Mouse (Mus musculus) Patski (cell line): Measurements from ENCODE around the gene Avpi1. TPM values are rescaled to one million over a fixed set of nuclear protein-coding genes. Genes with fewer than 3 reads are reported as not detected.

Experiments
- ATAC-seq: fragments of 100-300 bp; one replicate; pipeline ENCODE4 v1.8.0; 2021
- CTCF ChIA-PET: fragments of 350-600 bp; sonication (Branson Sonifier 250); formaldehyde crosslinking; loops from one replicate; lab custom pipeline; 2022; ENCODE audit warnings: inconsistent platforms; lab: Charles Lee
- POLR2A ChIA-PET: fragments of 350-600 bp; sonication (Branson Sonifier 250); formaldehyde crosslinking; loops from one replicate; lab custom pipeline; 2022; ENCODE audit warnings: antibody characterized with exemption, inconsistent platforms; lab: Charles Lee
- DNase-seq: peaks from one replicate; pipeline ENCODE4 v3.0.0-alpha.2; 2011; ENCODE audit warnings: low read depth, low spot score
- H3K27me3 ChIP-seq: fragments of 371-371 bp; one replicate; pipeline ENCODE4 v1.5.1; 2021
- CTCF ChIP-seq: fragments of 100-300 bp; IDR thresholded peaks from one replicate; pipeline ENCODE4 v1.5.1; 2021
- in situ Hi-C: fragments of 300-500 bp; cut with MboI; formaldehyde crosslinking; loops from 3 replicates; pipeline ENCODE4 v1.11.1; 2018; ENCODE audit warnings: low pct_unique_long_range_greater_than_20kb, mixed read lengths
- polyA plus RNA-seq: library from polyadenylated mRNA; unstranded; gene quantifications from one replicate; pipeline ENCODE4 v1.2.3, GENCODE M21; 2021

Gene Avpi1
- polyA plus RNA-seq, 1 experiment from 2014 or later, result 34.6 TPM

GRCm38 (mm10) chr19:42120451-42120850, 8.4 kb downstream of the Avpi1 start:
- POLR2A ChIA-PET, result no interaction called here
- TF ChIP-seq CTCF, result no peak

DNA sequence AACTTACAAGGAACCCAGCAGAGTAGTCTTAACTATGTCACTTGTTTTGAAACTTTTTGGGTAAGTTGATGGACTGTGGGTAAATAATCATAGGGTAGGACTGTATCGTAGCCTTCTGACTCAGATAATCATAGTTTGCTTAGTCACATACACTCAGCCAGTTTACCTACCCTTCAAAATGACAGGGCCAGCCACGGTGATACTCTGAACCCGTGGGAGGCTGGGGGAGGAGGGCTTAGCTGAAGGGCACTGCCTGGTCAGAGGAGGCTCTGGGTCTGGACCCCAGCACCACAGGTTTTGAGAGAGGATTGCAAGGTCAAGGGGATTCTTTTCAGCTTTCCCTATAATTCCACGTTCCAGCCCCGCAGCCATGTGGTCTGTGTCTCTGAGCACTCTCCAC, 10.3 kb downstream of the Avpi1 start:
- ChIA-PET POLR2A (interaction anchor here (1.2 kb wide), 1 partner anchor 20 kb away, joined by 4 read pairs; no protein-coding TSS in a partner anchor), CTCF (interaction anchor here (1.3 to 1.7 kb wide), 4 partner anchors 11 to 83 kb away, joined by 3 to 4 read pairs (median 3); no protein-coding TSS in a partner anchor)
- in situ Hi-C loops, result no loop called here
- no peaks in the 10 kb centered on the region for H3K27me3 ChIP-seq
- TF ChIP-seq CTCF, result no peak
- DNase-seq (no peak), ATAC-seq (no peak)

More at GRCm38 (mm10) chr19:42120451-42120850, 8.4 kb downstream of the Avpi1 start:
- CTCF ChIA-PET, result interaction anchor here (0.9 kb wide), 1 partner anchor 31 kb away, joined by 3 read pairs; no protein-coding TSS in a partner anchor
- H3K27me3 ChIP-seq, result no peaks in the 10 kb centered on the region
- DNase-seq, result no peak
- no peak for ATAC-seq
- in situ Hi-C loops, result no loop called here

DNA sequence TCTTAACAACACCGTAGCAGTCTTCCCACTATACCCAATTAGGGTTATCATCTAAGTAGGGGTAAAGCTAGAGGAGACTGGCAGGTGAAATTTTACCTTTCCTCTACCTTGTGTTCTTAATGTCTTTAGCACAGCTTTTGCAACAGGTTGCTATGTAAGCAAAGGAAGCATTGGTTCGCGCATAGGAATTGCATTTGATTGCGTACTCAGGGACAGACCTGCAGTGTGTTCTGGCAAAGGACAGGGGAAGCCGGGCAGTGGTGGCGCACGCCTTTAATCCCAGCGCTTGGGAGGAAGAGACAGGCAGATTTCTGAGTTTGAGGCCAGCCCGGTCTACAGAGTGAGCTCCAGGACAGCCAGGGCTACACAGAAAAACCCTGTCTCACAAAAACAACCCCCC, 10.7 kb downstream of the Avpi1 start:
- POLR2A ChIA-PET, result interaction anchor here (1.0 to 1.2 kb wide), 2 partner anchors 9 to 19 kb away, joined by 4 to 5 read pairs; no protein-coding TSS in a partner anchor
- in situ Hi-C loops, result no loop called here

GRCm38 (mm10) chr19:42115783-42116335, 13.0 kb downstream of the Avpi1 start:
- POLR2A ChIA-PET, result interaction anchor here (0.5 kb wide), 1 partner anchor 96 kb away, joined by 5 read pairs; no protein-coding TSS in a partner anchor
- DNase-seq, result no peak
- no peak for ATAC-seq

More for the DNA sequence above, 10.7 kb downstream of the Avpi1 start:
- no peaks in the 10 kb centered on the region for H3K27me3 ChIP-seq
- ATAC-seq, result no peak
- CTCF ChIA-PET, result interaction anchor here (1.3 to 1.7 kb wide), 5 partner anchors 8 to 83 kb away, joined by 3 to 4 read pairs (median 3); no protein-coding TSS in a partner anchor
- no peak for TF ChIP-seq CTCF
- no peak for DNase-seq

GRCm38 (mm10) chr19:42104681-42105080, 24.2 kb downstream of the Avpi1 start:
- DNase-seq (no peak), ATAC-seq (no peak)
- no peaks in the 10 kb centered on the region for H3K27me3 ChIP-seq
- TF ChIP-seq CTCF, result no peak
- CTCF ChIA-PET, result no interaction called here
- in situ Hi-C loops, result no loop called here
- POLR2A ChIA-PET, result no interaction called here

More at GRCm38 (mm10) chr19:42115783-42116335, 13.0 kb downstream of the Avpi1 start:
- no peaks in the 10 kb centered on the region for H3K27me3 ChIP-seq
- TF ChIP-seq CTCF, result no peak
- CTCF ChIA-PET, result no interaction called here
- in situ Hi-C loops, result no loop called here

DNA sequence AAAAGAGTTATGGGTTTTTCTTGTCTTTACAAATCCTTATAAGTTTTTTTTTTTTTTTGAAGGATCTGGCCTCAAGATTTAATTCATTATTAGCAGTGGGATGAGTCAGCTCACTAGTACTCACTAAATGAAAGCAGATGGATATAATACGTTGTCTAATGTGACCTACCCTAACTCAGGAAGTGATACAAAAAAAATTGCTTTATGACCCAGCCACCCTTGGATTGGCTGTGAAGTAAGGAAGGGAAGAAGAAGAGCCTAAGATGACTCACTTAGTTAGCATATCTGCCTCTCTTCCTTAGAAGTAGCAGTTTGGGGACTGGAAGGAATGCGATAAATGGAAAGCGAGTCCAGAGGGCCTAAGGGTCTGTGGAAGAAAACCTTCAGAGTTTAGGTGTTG, 29.5 kb downstream of the Avpi1 start:
- ChIA-PET CTCF (interaction anchor here (0.8 kb wide), 1 partner anchor 64 kb away, joined by 3 read pairs; no protein-coding TSS in a partner anchor), POLR2A (interaction anchor here (0.7 to 0.8 kb wide), 2 partner anchors 19 to 869 kb away, joined by 4 to 5 read pairs; no protein-coding TSS in a partner anchor)
- in situ Hi-C loops, result no loop called here
- no peak for DNase-seq
- H3K27me3 ChIP-seq, result no peaks in the 10 kb centered on the region
- no peak for ATAC-seq
- TF ChIP-seq CTCF, result no peak

DNA sequence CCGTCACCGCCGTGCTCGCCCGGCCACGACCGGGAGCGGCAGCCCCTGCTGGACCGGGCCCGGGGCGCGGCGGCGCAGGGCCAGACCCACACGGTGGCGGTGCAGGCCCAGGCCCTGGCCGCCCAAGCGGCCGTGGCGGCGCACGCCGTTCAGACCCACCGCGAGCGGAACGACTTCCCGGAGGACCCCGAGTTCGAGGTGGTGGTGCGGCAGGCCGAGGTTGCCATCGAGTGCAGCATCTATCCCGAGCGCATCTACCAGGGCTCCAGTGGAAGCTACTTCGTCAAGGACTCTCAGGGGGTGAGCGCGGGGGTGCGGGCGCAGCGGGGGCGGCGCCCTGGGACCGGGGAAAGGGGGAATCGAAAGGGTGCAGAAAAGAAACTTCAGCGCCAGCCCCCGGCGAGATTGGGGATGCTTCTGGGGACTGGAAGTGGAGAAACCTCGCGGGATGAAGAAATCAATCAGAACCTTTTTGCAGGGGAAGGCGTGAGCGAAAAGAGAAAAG, 38.2 kb downstream of the Avpi1 start:
- no peak for TF ChIP-seq CTCF
- ATAC-seq (peak; percentile 22), DNase-seq (no peak)
- POLR2A ChIA-PET, result interaction anchor here (0.6 to 1.6 kb wide), 8 partner anchors 9 to 72 kb away, joined by 3 to 5 read pairs (median 3); partner anchors contain the start of gene Avpi1
- CTCF ChIA-PET, result interaction anchor here (1.1 to 4.5 kb wide), 7 partner anchors 12 to 76 kb away, joined by 4 to 23 read pairs (median 10); partner anchors contain the start of genes Ankrd2 and Hoga1
- no peaks in the 10 kb centered on the region for H3K27me3 ChIP-seq
- in situ Hi-C loops, result no loop called here

GRCm38 (mm10) chr19:42089748-42090595, 38.9 kb downstream of the Avpi1 start, which contains the start of gene Pi4k2a:
TSS of gene Pi4k2a (plus strand) at chr19:42090470.
- peak; percentile 97 for ATAC-seq
- no peaks in the 10 kb centered on the region for H3K27me3 ChIP-seq
- peak; percentile 92 for DNase-seq
- POLR2A ChIA-PET, result interaction anchor here (0.6 to 1.6 kb wide), 9 partner anchors 10 to 143 kb away, joined by 3 to 6 read pairs (median 4); partner anchors contain the start of gene Avpi1
- in situ Hi-C loops, result no loop called here
- CTCF ChIA-PET, result interaction anchor here (1.1 to 4.5 kb wide), 9 partner anchors 11 to 77 kb away, joined by 3 to 23 read pairs (median 10); partner anchors contain the start of genes Ankrd2 and Hoga1
- no peak for TF ChIP-seq CTCF

DNA sequence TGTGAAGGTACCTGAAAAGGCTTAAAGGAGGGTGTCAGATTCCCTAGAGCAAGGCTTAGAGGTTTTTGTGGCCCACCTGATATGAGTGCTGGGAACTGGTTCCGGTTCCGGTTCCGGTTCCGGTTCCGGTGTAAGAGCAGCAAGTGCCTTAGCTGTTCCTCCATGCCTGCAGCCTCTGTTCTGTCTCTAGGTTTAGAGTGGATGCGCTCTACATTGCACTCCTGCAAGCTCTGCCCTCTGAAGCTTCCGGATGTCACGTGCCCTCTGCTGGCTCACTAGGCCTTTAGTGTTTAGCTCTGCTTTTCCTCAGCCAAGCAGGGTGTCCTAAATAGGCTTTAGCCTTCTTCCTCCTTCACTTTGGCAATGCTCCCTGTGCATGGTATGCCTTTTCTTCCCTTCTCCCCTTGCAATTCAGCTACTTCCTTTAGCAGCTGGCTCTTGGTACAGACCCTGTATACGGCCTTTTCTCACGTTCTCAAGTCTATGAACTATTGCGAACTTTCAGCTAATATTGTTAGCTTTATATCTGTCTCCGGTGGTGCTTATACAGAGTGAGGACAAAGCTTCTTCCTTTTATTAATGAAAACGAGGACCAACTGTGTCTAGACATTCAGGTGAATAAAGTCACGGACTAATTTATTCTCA, 39.6 kb downstream of the Avpi1 start:
- no peak for TF ChIP-seq CTCF
- no peak for ATAC-seq
- in situ Hi-C loops, result no loop called here
- ChIA-PET POLR2A (interaction anchor here (0.5 to 1.8 kb wide), 6 partner anchors 8 to 144 kb away, joined by 3 to 6 read pairs (median 4); partner anchors contain the start of genes Avpi1 and Hoga1), CTCF (interaction anchor here (0.8 to 4.5 kb wide), 11 partner anchors 10 to 77 kb away, joined by 3 to 23 read pairs (median 9); partner anchors contain the start of genes Ankrd2 and Hoga1)
- H3K27me3 ChIP-seq, result no peaks in the 10 kb centered on the region
- DNase-seq, result no peak
